In the genomic region with DNA sequence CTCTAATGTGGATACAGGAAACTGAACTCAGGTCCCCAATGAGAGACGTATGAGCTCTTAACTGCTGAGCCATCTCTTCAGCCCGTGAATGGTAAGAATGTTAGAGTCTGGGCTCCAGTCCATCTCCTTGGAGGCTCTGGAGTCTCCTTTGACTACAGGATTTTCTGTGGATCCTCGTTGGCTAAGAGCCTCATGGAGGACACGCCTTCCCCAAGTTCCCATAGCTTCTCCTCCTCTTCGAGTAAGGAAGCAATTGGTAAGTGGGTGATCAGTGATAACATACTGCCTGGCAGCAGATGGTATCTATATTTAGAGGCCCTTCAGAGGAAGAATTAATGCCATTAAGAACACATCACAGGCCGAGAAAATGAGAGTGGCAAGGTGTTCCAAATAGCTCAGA, we compare ENCODE assay signal across 17 mouse cellular contexts.
DNase-seq lines count a peak whose midpoint lies in the region; ATAC-seq and TF ChIP-seq lines count a peak whose summit lies in the region.
"Had no signal": no experiment of that assay in that cellular context is flagged by ENCODE, and none has a peak within 500 bp of the region (broad histone marks: within the 10 kb centered on the region; RNA-seq: fewer than 3 reads in every experiment).

No protein-coding gene starts in this region.

- no peak for TF ChIP-seq CTCF in layer of hippocampus, adult 2 months (conservative IDR thresholded peaks at IDR 0.05)

- no peak overlapping the region for H3K4me2 ChIP-seq in intestine, embryonic 15.5 days (replicated peaks)
- H3K4me2 ChIP-seq: hindbrain, embryonic 15.5 days; liver, embryonic 13.5 days; midbrain, embryonic 12.5 days had no signal

- ATAC-seq in megakaryocyte progenitor cell, adult 5-6 weeks (replicated peaks; ENCODE audit: poor library complexity), result no peak
- no peak for ATAC-seq in intestine, embryonic 15.5 days
- ATAC-seq: forebrain, embryonic 16.5 days had no signal

- H3K27me3 ChIP-seq in intestine, embryonic 15.5 days (replicated peaks), result no peaks in the 10 kb centered on the region
- H3K27me3 ChIP-seq: hindbrain, embryonic 15.5 days; liver, embryonic 13.5 days; midbrain, embryonic 12.5 days had no signal

- H3K27ac ChIP-seq in layer of hippocampus, adult 2 months, result peak overlapping the region; percentile 53
- H3K27ac ChIP-seq in intestine, embryonic 15.5 days, result no peak overlapping the region
- H3K27ac ChIP-seq: hindbrain, embryonic 15.5 days; limb, embryonic 10.5 days; liver, embryonic 13.5 days; midbrain, embryonic 12.5 days had no signal

- no peak overlapping the region for H3K9ac ChIP-seq in intestine, embryonic 15.5 days
- H3K9ac ChIP-seq: hindbrain, embryonic 15.5 days; liver, embryonic 13.5 days; midbrain, embryonic 12.5 days had no signal

- DNase-seq in layer of hippocampus, adult 2 months (ENCODE audit: low spot score in 2 of 2), result peak; percentile 39 to 48
- DNase-seq in layer of hippocampus, postnatal 10 days (ENCODE audit: low spot score in 2 of 2), result no peak
- DNase-seq in brain, adult 2 months (ENCODE audit: low read depth, low spot score), result peak; percentile 88
- DNase-seq in cerebellum, adult 8-10 months, result peak; percentile 54
- DNase-seq in left cerebral cortex, postnatal 14 days (ENCODE audit: low spot score in 2 of 2), result peak; percentile 35 to 52
- DNase-seq: embryo, embryonic 11 days; kidney, adult 18-20 months; kidney, postnatal 14 days; liver, embryonic 13.5 days had no signal

- intact Hi-C loops in left cerebral cortex, postnatal 14 days (cut with DNase I), result no loop called here

- H3K36me3 ChIP-seq in intestine, embryonic 15.5 days, result no peaks in the 10 kb centered on the region
- H3K36me3 ChIP-seq: hindbrain, embryonic 15.5 days; limb, embryonic 10.5 days; liver, embryonic 13.5 days; midbrain, embryonic 12.5 days had no signal

- H3K4me3 ChIP-seq in layer of hippocampus, adult 2 months, result no peak overlapping the region
- no peak overlapping the region for H3K4me3 ChIP-seq in intestine, embryonic 15.5 days (replicated peaks)
- H3K4me3 ChIP-seq: erythroblast, embryonic 14.5 days; hindbrain, embryonic 15.5 days; limb, embryonic 10.5 days; liver, embryonic 13.5 days; midbrain, embryonic 12.5 days; myocyte had no signal

- no peaks in the 10 kb centered on the region for H3K4me1 ChIP-seq in intestine, embryonic 15.5 days (replicated peaks)
- H3K4me1 ChIP-seq: hindbrain, embryonic 15.5 days; limb, embryonic 10.5 days; liver, embryonic 13.5 days had no signal

- whole genome bisulfite sequencing in intestine, embryonic 15.5 days, result 64% methylated on average over 6 of the region's 6 CpGs

- H3K9me3 ChIP-seq in intestine, embryonic 15.5 days, result no peaks in the 10 kb centered on the region
- H3K9me3 ChIP-seq: hindbrain, embryonic 15.5 days; limb, embryonic 10.5 days; midbrain, embryonic 12.5 days had no signal

Comparison
In these comparisons a context has a peak if more than half of its experiments do, and no peak if none do; other contexts are left out.
1. DNase-seq: peak in layer of hippocampus, adult 2 months (2 of 2), brain, adult 2 months (single experiment), cerebellum, adult 8-10 months (single experiment) and left cerebral cortex, postnatal 14 days (2 of 2); none in layer of hippocampus, postnatal 10 days (0 of 2).